Mouse (Mus musculus) intestine, embryonic 14.5 days (tissue): Measurements from ENCODE around the gene Atp6v0b. TPM values are rescaled to one million over a fixed set of nuclear protein-coding genes. Genes with fewer than 3 reads are reported as not detected.
A peak's percentile ranks its signal among the peaks of the same experiment; 100 is the strongest.

Source experiments
- ATAC-seq: fragments of 200-750 bp; cut with Nextera tagmentation; replicated peaks from 2 replicates; pipeline ENCODE4 v1.8.0; 2017; ENCODE audit warnings: low read depth, moderate number of reproducible peaks, moderate TSS enrichment, moderate library complexity; ENCODE audit not compliant: low FRiP score, low TSS enrichment
- DNase-seq: peaks from one replicate; pipeline ENCODE4 v3.0.0-alpha.2; 2018; ENCODE audit warnings: low spot score
- H3K27ac ChIP-seq: fragments of 300-500 bp; sonication (generic); 2 replicates; pipeline ENCODE4 v1.5.1; 2014; ENCODE audit warnings: low read depth, mild to moderate bottlenecking, control low read depth
- H3K27me3 ChIP-seq: fragments of 300-500 bp; sonication (generic); replicated peaks from 2 replicates; pipeline ENCODE4 v1.6.1; 2014; ENCODE audit warnings: low read length, control low read depth; ENCODE audit not compliant: control insufficient read depth, insufficient read depth
- H3K36me3 ChIP-seq: fragments of 300-500 bp; sonication (generic); 2 replicates; pipeline ENCODE4 v1.6.1; 2014; ENCODE audit warnings: low read length, control low read depth; ENCODE audit not compliant: control insufficient read depth, insufficient read depth
- H3K4me1 ChIP-seq: fragments of 300-500 bp; sonication (generic); replicated peaks from 2 replicates; pipeline ENCODE4 v1.6.1; 2014; ENCODE audit warnings: low read length, control low read depth, mixed read lengths; ENCODE audit not compliant: control insufficient read depth, insufficient read depth
- H3K4me2 ChIP-seq: fragments of 300-500 bp; sonication (generic); 2 replicates; pipeline ENCODE4 v1.6.1; 2014; ENCODE audit warnings: low read length
- H3K4me3 ChIP-seq: fragments of 300-500 bp; sonication (generic); 2 replicates; pipeline ENCODE4 v1.5.1; 2014; ENCODE audit warnings: low read depth, low read length, control low read depth, mixed read lengths
- H3K9ac ChIP-seq: fragments of 300-500 bp; sonication (generic); 2 replicates; pipeline ENCODE4 v1.6.1; 2014; ENCODE audit warnings: mild to moderate bottlenecking, low read length
- H3K9me3 ChIP-seq: fragments of 300-500 bp; sonication (generic); 2 replicates; pipeline ENCODE4 v1.6.1; 2016; ENCODE audit warnings: low read length, control low read depth; ENCODE audit not compliant: control insufficient read depth
- WGBS: fragments of 180-500 bp; shearing (Covaris S2); extraction: QIAGEN DNeasy Blood & Tissue Kit; methylation state at CpG from one replicate; pipeline ENCODE4 v1.1.7; 2014; 5-methylcytosine and 5-hydroxymethylcytosine counted together
- polyA plus RNA-seq: library from polyadenylated mRNA; unstranded; fragments of >200 nt; fragmentation: Nextera tagmentation; extraction: Ambion mirVana; gene quantifications from 2 replicates; pipeline ENCODE4 v1.2.1, GENCODE M21; 2014

Gene Atp6v0b
- polyA plus RNA-seq, 1 experiment from 2014 or later, result 219 TPM

DNA sequence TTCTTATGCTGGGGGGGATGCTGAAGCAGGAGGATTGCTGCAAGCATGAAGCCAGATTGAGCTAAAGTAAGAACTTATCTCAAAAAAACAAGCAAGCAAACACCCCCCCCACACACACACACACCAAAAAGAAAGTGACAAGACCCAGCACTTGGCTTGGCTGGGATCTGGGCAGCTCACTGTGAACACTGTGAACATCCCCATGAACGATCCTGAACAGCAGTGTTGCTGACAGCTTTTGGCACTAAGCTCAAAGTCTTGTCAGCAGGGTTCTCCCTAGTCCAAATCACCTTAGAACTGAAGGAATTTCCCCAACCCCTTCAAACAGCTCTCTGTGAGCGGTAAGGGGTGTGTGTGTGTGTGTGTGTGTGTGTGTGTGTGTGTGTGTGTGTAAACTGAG is 36.3 kb upstream of the Atp6v0b start:
- Histone ChIP-seq H3K4me1 (peaks cover 9% of the 10 kb centered on the region), H3K9me3 (no peaks in the 10 kb centered on the region), H3K27ac (no peak overlapping the region), H3K27me3 (peaks cover 30% of the 10 kb centered on the region), H3K9ac (no peak overlapping the region), H3K36me3 (no peaks in the 10 kb centered on the region), H3K4me3 (no peak overlapping the region), H3K4me2 (no peak overlapping the region)
- 46% methylated on average over 2 of the region's 2 CpGs for WGBS
- no peak for ATAC-seq
- no peak for DNase-seq

DNA sequence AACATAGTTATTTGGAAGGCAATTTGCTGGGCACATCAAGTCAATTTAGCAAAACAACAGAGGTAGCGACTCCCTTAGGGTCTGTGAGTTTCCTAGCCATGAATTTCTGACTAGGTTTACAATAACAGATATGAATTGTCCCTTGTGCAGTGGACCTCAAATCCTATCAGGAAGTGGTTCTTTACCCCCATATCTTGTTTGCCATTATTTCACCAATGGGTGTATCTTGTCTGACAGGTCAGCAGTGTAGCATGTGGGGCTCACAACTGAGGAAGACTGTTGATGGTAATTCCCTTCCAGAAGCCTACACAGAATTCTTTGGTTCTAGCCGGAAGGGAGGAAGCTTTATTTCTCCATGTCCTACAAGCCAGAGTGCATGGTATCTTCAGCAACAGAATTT is 34.2 kb upstream of the Atp6v0b start:
- peaks cover 9% of the 10 kb centered on the region for H3K4me1 ChIP-seq
- ATAC-seq, result no peak
- 93% methylated on average over 2 of the region's 2 CpGs for WGBS
- H3K4me3 ChIP-seq, result no peak overlapping the region
- peaks cover 13% of the 10 kb centered on the region for H3K27me3 ChIP-seq
- H3K36me3 ChIP-seq, result no peaks in the 10 kb centered on the region
- H3K4me2 ChIP-seq, result no peak overlapping the region
- no peak overlapping the region for H3K27ac ChIP-seq
- H3K9me3 ChIP-seq, result no peaks in the 10 kb centered on the region
- no peak for DNase-seq
- no peak overlapping the region for H3K9ac ChIP-seq

DNA sequence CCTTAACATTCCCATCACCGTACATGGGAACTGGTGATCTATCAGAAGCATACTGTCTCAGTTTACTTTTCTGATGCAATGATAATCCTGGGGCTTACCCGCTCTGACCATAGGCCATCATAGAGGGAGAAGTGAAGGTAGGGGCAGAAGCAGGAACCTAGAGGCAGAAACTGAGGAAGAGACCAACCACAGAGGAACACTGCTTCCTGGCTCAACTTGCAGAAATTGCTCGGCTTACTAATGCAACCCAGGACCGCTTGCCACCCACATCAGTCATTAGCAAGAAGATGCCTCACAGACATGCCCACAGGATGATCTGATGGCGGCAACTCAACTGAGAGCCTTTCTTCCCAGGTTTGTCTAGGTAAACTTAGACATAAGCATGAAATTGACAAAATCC is 31.6 kb upstream of the Atp6v0b start:
- ATAC-seq, result no peak
- peak overlapping the region; percentile 57 for H3K27ac ChIP-seq
- 73% methylated on average over 5 of the region's 5 CpGs for WGBS

DNA sequence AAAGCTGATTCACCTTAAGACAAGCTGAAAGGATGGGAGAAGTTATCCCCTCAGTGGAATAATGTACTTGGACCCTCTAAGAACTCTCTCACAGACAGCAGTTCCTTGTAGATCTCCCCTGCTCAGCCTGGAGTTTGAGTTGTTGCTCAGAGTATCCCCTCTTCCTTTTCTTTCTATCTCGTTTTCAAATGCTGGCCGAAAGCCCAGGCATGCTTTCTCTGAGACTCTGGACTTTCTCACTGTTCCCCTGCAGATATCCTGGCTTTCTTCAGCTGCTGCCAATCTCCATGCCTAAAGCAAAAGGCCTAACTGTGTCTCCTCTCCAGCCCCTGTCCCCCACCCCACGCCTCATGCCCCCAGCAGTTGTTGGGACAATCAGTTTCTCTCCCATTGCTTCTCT is 31.1 kb upstream of the Atp6v0b start:
- Histone ChIP-seq H3K4me1 (peaks cover 25% of the 10 kb centered on the region), H3K9me3 (no peaks in the 10 kb centered on the region), H3K36me3 (no peaks in the 10 kb centered on the region), H3K27me3 (no peaks in the 10 kb centered on the region), H3K4me2 (no peak overlapping the region), H3K9ac (no peak overlapping the region), H3K4me3 (no peak overlapping the region), H3K27ac (peak overlapping the region; percentile 67)
- DNase-seq (peak; percentile 71), ATAC-seq (no peak)
- 29% methylated on average over 3 of the region's 3 CpGs for WGBS

More for the DNA sequence above, 31.6 kb upstream of the Atp6v0b start:
- Histone ChIP-seq H3K4me1 (peaks cover 20% of the 10 kb centered on the region), H3K36me3 (no peaks in the 10 kb centered on the region), H3K27me3 (no peaks in the 10 kb centered on the region), H3K9me3 (no peaks in the 10 kb centered on the region), H3K4me2 (no peak overlapping the region), H3K4me3 (no peak overlapping the region), H3K9ac (no peak overlapping the region)
- DNase-seq, result no peak

DNA sequence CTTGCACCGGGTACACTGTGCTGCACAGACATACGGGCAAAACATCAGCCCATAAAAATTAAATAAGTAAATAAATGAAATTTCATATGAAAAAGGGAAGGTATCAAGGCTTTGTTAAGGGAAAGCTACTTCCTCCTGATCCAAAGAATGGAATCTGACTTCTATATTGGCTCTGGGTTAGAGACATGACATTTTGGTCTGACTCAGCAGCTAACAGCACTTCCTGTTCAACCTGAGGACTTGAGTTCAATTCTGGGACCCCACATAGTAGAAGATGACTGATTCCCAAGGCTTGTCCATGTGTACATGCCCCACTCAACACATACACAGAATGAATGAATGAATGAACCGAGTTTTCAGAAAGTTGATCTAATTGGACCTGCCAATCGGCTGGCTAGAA is 30.7 kb upstream of the Atp6v0b start:
- no peak overlapping the region for H3K9ac ChIP-seq
- H3K9me3 ChIP-seq, result no peaks in the 10 kb centered on the region
- 91% methylated on average over 4 of the region's 4 CpGs for WGBS
- DNase-seq, result no peak
- H3K27ac ChIP-seq, result peak overlapping the region; percentile 67
- H3K27me3 ChIP-seq, result no peaks in the 10 kb centered on the region
- no peak for ATAC-seq
- no peak overlapping the region for H3K4me2 ChIP-seq
- no peak overlapping the region for H3K4me3 ChIP-seq
- H3K4me1 ChIP-seq, result peaks cover 29% of the 10 kb centered on the region
- H3K36me3 ChIP-seq, result no peaks in the 10 kb centered on the region

DNA sequence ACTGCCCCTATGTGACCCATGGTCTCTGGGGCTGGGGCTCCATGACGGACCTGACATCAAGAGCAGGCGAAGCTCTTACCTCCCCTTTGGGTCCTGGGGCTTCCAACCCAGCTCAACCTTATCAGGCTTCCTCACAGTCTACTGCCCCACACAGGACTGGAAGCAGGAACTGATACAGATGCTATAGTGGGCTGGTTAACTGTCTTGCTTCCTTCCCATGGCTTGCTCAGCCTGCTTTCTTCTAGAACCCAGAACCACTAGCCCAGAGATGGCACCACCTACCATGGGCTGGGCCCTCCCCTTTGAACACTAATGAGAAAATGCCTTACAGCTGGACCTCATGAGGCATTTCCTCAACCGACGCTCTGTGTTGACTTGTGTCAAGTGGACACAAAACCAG is 30.3 kb upstream of the Atp6v0b start:
- ATAC-seq (no peak), DNase-seq (no peak)
- Histone ChIP-seq H3K36me3 (no peaks in the 10 kb centered on the region), H3K27ac (peak overlapping the region; percentile 67; the same call in 1 of the 2 replicates), H3K27me3 (no peaks in the 10 kb centered on the region), H3K4me2 (no peak overlapping the region), H3K9me3 (no peaks in the 10 kb centered on the region), H3K4me1 (peaks cover 33% of the 10 kb centered on the region), H3K9ac (no peak overlapping the region), H3K4me3 (no peak overlapping the region)
- 93% methylated on average over 4 of the region's 4 CpGs for WGBS

DNA sequence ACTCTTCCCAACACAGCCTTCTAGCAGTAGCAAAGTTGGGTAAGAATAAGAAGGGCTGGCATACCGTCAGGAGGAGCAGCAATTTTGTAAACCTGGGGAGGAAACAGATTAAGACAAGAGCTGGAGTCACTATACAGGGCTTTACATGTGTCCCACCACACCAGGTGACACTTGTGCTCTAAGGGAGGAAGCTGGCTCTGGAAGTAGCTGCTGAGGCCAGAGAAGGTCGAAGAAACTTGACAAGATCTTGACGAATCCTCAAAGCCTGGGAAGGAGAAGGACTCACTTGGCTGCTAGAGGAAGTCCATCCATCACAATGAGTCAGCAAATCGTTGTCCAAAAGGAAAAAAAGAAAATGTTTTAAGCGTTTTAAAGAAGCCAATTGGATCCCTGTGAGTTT is 29.3 kb upstream of the Atp6v0b start:
- no peak for DNase-seq
- Histone ChIP-seq H3K27me3 (no peaks in the 10 kb centered on the region), H3K9ac (no peak overlapping the region), H3K27ac (no peak overlapping the region), H3K4me1 (peaks cover 34% of the 10 kb centered on the region), H3K4me2 (peak overlapping the region; percentile 84; the same call in 1 of the 2 replicates), H3K4me3 (no peak overlapping the region), H3K36me3 (peaks cover 10% of the 10 kb centered on the region), H3K9me3 (no peaks in the 10 kb centered on the region)
- ATAC-seq, result no peak
- WGBS, result 69% methylated on average over 5 of the region's 5 CpGs

DNA sequence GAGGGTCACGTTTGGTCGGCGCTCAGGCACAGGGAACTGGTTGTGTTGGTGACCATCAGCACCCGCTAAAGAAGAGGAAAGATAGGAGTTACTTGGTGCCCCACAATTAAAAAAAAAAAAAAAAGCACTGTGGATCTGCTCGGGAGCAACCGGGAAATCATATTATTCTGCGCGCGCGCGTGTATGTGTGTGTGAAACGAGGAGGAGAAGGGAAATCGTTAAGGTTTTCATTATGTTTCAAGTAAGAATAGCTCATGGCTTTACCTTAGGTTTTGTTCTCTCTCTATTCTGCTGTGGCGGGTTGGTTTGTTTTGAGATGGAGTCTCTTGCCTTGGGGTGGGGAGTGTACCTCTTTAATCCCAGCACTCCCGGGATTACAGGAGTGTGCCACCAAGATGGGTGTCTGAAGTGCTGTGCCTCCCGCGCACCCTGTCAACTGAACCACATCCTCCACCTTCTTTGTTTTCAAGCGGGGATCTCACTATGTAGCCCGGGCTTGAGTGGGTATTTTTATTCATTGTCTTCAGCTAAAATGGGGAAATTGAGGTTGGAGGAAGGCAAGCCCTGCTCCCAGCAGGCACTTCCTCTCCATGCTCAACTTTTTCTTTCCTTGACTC is 28.5 kb upstream of the Atp6v0b start:
- peak overlapping the region; percentile 75 for H3K9ac ChIP-seq
- H3K4me2 ChIP-seq, result peak overlapping the region; percentile 84
- H3K36me3 ChIP-seq, result peaks cover 14% of the 10 kb centered on the region
- peak overlapping the region; percentile 79; the same call in 1 of the 2 replicates for H3K27ac ChIP-seq
- ATAC-seq (no peak), DNase-seq (no peak)
- H3K27me3 ChIP-seq, result no peaks in the 10 kb centered on the region
- peak overlapping the region; percentile 85 for H3K4me3 ChIP-seq
- WGBS, result 7% methylated on average over 19 of the region's 19 CpGs
- no peaks in the 10 kb centered on the region for H3K9me3 ChIP-seq
- peaks cover 34% of the 10 kb centered on the region for H3K4me1 ChIP-seq
